Mouse (Mus musculus): ENCODE results near the gene Ppp4r1. TPM values are rescaled to one million over a fixed set of nuclear protein-coding genes. Genes with fewer than 3 reads are reported as not detected.

Gene Ppp4r1
- polyA plus RNA-seq, 1 experiment, result 5.2 TPM

DNA sequence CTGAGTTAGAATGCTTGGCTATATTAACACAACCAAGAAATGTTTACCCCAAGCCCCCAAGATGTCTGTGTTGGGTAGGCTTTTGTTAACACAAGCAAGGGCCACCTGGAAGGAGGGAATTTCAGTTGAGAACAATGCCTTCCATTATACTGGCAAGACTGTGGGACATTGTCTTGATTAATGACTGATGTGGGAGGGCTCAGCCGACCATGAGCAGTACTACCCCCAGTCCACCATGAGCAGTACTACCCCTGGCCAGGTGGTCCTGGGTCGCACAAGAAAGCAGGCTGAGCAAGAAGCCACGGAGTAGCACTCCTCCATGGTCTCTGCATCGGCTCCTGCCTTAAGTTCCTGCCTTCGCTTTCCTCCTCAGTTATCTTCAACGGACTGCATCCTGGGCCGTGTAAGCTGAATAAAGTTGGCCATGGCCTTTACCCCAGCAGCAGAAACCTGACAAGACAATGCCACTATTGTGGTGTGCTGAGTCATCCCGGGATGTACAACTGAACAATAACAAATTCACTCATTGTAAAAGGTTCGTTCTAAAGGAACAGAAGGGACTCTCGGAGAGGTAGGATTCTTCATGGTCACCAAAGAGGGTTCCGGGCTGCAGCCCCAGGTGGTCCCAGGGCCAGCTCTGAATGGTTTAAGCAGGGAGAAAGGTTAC is 38.6 kb upstream of the Ppp4r1 start:
- peaks cover 27% of the 10 kb centered on the region for H3K36me3 ChIP-seq (replicated peaks; ENCODE audit: low read length)
- no peaks in the 10 kb centered on the region for H3K27me3 ChIP-seq (replicated peaks)
- peak overlapping the region; percentile 69 for H3K4me3 ChIP-seq (replicated peaks)
- TF ChIP-seq FLI1 (IDR thresholded peaks at IDR 0.05; ENCODE audit: low read length), result no peak
- TF ChIP-seq GATA1 (IDR thresholded peaks at IDR 0.05; ENCODE audit: borderline replicate concordance, low read length), result no peak
- H3K9me3 ChIP-seq, result peaks cover 35% of the 10 kb centered on the region
- peaks cover 31% of the 10 kb centered on the region for H3K4me1 ChIP-seq

DNA sequence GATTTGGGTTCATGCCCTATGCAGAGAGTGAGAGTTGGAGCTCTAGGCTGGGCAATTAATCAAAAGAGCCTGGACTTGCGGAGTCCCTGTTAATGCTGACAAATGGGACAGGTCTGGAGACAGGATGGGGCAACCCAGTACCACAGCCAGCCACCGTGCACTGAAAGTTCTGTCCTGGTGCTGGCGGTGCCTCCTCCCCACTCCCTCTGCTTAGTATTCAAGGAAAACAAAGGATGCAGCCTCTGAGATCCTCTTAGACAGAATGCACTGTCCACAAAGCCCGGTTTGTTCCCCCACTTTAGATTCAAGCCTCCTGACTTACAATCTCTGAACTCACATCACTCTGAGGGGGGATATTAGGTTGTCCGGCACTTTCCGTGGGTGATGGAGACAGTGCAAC is 36.1 kb upstream of the Ppp4r1 start:
- no peak overlapping the region for H3K4me3 ChIP-seq (replicated peaks)
- peaks cover 27% of the 10 kb centered on the region for H3K36me3 ChIP-seq (replicated peaks; ENCODE audit: low read length)
- peaks cover 36% of the 10 kb centered on the region for H3K9me3 ChIP-seq
- TF ChIP-seq GATA1 (IDR thresholded peaks at IDR 0.05; ENCODE audit: borderline replicate concordance, low read length) (no peak), FLI1 (IDR thresholded peaks at IDR 0.05; ENCODE audit: low read length) (no peak)
- H3K27me3 ChIP-seq (replicated peaks), result no peaks in the 10 kb centered on the region
- H3K4me1 ChIP-seq, result peaks cover 11% of the 10 kb centered on the region

DNA sequence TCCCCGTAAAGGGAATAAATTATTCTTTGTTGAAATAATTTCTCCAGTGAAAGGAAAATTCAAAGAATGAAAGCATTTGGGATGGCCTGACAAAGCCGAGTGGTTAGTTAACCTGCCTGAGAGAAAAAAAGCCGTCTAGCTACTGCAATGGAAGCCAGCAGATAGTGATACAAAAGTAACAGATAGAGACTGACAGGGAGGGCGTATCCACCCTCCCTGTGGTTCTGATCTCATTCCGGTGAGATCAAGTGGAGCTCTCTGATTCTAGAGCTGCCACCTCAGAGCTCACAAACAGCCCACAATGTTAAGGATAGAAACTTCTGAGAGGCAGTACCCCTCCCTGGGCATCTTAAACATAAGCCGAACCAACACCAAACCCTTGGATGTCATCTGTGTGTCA is 33.4 kb upstream of the Ppp4r1 start:
- peaks cover 6% of the 10 kb centered on the region for H3K4me1 ChIP-seq
- no peaks in the 10 kb centered on the region for H3K27me3 ChIP-seq (replicated peaks)
- H3K4me3 ChIP-seq (replicated peaks), result no peak overlapping the region
- TF ChIP-seq FLI1 (IDR thresholded peaks at IDR 0.05; ENCODE audit: low read length) (no peak), GATA1 (IDR thresholded peaks at IDR 0.05; ENCODE audit: borderline replicate concordance, low read length) (no peak)
- peaks cover 27% of the 10 kb centered on the region for H3K36me3 ChIP-seq (replicated peaks; ENCODE audit: low read length)
- peaks cover 38% of the 10 kb centered on the region for H3K9me3 ChIP-seq

DNA sequence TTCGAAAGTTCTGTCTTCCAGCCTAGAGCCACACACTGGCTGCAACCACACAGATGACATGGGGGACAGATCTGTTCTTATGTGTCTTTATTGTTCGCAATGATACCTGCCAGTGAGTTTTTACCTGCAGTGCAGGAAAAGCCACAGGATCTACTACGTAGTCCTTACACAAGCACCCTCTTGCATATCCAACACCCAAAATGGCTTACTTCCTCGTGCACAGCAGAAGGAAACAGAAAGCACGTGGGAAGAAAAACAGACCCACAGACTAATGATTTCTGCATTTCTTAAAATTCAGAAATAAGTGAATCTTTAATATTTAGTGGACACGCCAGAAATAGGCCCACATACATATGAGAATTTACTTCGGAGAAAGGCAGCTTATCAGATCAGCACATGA is 32.6 kb upstream of the Ppp4r1 start:
- H3K4me1 ChIP-seq, result peaks cover 4% of the 10 kb centered on the region; the same call in 1 of the 2 replicates
- H3K9me3 ChIP-seq, result peaks cover 37% of the 10 kb centered on the region
- peaks cover 22% of the 10 kb centered on the region for H3K36me3 ChIP-seq (replicated peaks; ENCODE audit: low read length)
- TF ChIP-seq GATA1 (IDR thresholded peaks at IDR 0.05; ENCODE audit: borderline replicate concordance, low read length), result no peak
- TF ChIP-seq FLI1 (IDR thresholded peaks at IDR 0.05; ENCODE audit: low read length), result no peak
- H3K27me3 ChIP-seq (replicated peaks), result no peaks in the 10 kb centered on the region
- no peak overlapping the region for H3K4me3 ChIP-seq (replicated peaks)

- H3K9me3 ChIP-seq, result peaks cover 35% of the 10 kb centered on the region
- peaks cover 4% of the 10 kb centered on the region; the same call in 1 of the 2 replicates for H3K4me1 ChIP-seq
- no peak overlapping the region for H3K4me3 ChIP-seq (replicated peaks)
- H3K27me3 ChIP-seq (replicated peaks), result no peaks in the 10 kb centered on the region
- TF ChIP-seq GATA1 (IDR thresholded peaks at IDR 0.05; ENCODE audit: borderline replicate concordance, low read length) (no peak), FLI1 (IDR thresholded peaks at IDR 0.05; ENCODE audit: low read length) (no peak)
- H3K36me3 ChIP-seq (replicated peaks; ENCODE audit: low read length), result peaks cover 20% of the 10 kb centered on the region
Observed at GRCm38 (mm10) chr17:65750301-65750700, 32.1 kb upstream of the Ppp4r1 start.

GRCm38 (mm10) chr17:65753130-65753529 is 29.2 kb upstream of the Ppp4r1 start:
- no peaks in the 10 kb centered on the region for H3K4me1 ChIP-seq
- H3K4me3 ChIP-seq (replicated peaks), result no peak overlapping the region
- no peak for TF ChIP-seq GATA1 (IDR thresholded peaks at IDR 0.05; ENCODE audit: borderline replicate concordance, low read length)
- no peak for TF ChIP-seq FLI1 (IDR thresholded peaks at IDR 0.05; ENCODE audit: low read length)
- H3K27me3 ChIP-seq (replicated peaks), result no peaks in the 10 kb centered on the region
- peaks cover 32% of the 10 kb centered on the region for H3K9me3 ChIP-seq
- H3K36me3 ChIP-seq (replicated peaks; ENCODE audit: low read length), result peaks cover 21% of the 10 kb centered on the region

GRCm38 (mm10) chr17:65755857-65756256 is 26.5 kb upstream of the Ppp4r1 start:
- Histone ChIP-seq H3K27me3 (replicated peaks) (no peaks in the 10 kb centered on the region), H3K36me3 (replicated peaks; ENCODE audit: low read length) (peaks cover 40% of the 10 kb centered on the region)
- TF ChIP-seq GATA1 (IDR thresholded peaks at IDR 0.05; ENCODE audit: borderline replicate concordance, low read length) (no peak), FLI1 (IDR thresholded peaks at IDR 0.05; ENCODE audit: low read length) (no peak)

GRCm38 (mm10) chr17:65757150-65757549 is 25.2 kb upstream of the Ppp4r1 start:
- Histone ChIP-seq H3K9me3 (peaks cover 51% of the 10 kb centered on the region), H3K4me1 (no peaks in the 10 kb centered on the region), H3K36me3 (replicated peaks; ENCODE audit: low read length) (peaks cover 42% of the 10 kb centered on the region), H3K4me3 (replicated peaks) (no peak overlapping the region), H3K27me3 (replicated peaks) (no peaks in the 10 kb centered on the region)
- TF ChIP-seq GATA1 (IDR thresholded peaks at IDR 0.05; ENCODE audit: borderline replicate concordance, low read length) (no peak), FLI1 (IDR thresholded peaks at IDR 0.05; ENCODE audit: low read length) (no peak)

More at GRCm38 (mm10) chr17:65755857-65756256, 26.5 kb upstream of the Ppp4r1 start:
- Histone ChIP-seq H3K4me1 (no peaks in the 10 kb centered on the region), H3K9me3 (peaks cover 53% of the 10 kb centered on the region), H3K4me3 (replicated peaks) (no peak overlapping the region)

DNA sequence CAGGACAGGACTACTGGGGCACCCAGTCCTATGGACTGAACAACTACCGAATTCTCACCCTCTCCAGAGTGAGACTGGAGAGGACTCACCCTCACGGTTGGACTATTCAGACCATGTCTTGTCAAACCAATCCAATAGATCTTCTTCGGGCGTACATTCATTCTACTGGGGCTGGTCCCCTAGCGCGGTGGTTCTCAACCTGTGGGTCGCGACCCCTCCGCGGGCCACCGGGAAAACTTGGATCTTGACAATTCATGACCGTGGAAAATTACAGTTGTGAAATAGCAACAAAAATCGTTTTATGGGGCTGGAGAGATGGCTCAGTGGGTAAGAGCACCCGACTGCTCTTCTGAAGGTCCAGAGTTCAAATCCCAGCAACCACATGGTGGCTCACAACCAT is 19.2 kb upstream of the Ppp4r1 start:
- Histone ChIP-seq H3K9me3 (peaks cover 27% of the 10 kb centered on the region), H3K4me1 (peaks cover 16% of the 10 kb centered on the region), H3K27me3 (replicated peaks) (no peaks in the 10 kb centered on the region), H3K36me3 (replicated peaks; ENCODE audit: low read length) (peaks cover 35% of the 10 kb centered on the region), H3K4me3 (replicated peaks) (no peak overlapping the region)
- TF ChIP-seq GATA1 (IDR thresholded peaks at IDR 0.05; ENCODE audit: borderline replicate concordance, low read length) (no peak), FLI1 (IDR thresholded peaks at IDR 0.05; ENCODE audit: low read length) (no peak)

DNA sequence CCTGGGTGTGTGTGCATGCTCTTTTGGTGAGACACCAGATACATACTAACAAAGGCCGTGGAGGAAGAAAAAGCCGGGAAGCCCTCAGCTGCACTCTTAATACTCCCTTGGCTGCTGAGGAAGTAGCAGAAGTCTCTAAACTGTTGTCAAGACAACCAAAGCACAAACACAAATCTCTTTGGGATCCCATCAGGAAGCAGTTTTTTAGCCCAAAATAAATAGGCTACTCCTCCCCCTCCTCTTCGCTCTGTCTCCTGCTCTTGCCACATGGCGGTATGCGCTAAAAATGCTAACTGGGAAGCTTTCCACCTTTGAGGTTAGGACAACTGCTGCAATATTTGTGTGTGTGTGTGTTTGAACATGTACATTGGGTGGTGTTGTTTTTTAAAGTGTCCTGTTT is 13.9 kb upstream of the Ppp4r1 start:
- Histone ChIP-seq H3K4me3 (replicated peaks) (no peak overlapping the region), H3K36me3 (replicated peaks; ENCODE audit: low read length) (peaks cover 9% of the 10 kb centered on the region)

More for the DNA sequence above, 13.9 kb upstream of the Ppp4r1 start:
- H3K9me3 ChIP-seq, result no peaks in the 10 kb centered on the region
- no peak for TF ChIP-seq GATA1 (IDR thresholded peaks at IDR 0.05; ENCODE audit: borderline replicate concordance, low read length)
- no peak for TF ChIP-seq FLI1 (IDR thresholded peaks at IDR 0.05; ENCODE audit: low read length)
- H3K4me1 ChIP-seq, result peaks cover 62% of the 10 kb centered on the region
- H3K27me3 ChIP-seq (replicated peaks), result peaks cover 21% of the 10 kb centered on the region

All from megakaryocyte, embryonic 14.5 days (primary cell).